Comparison of ENCODE assay signal across 8 mouse cellular contexts in genomic region chr11:88118091-88118440, GRCm38 (mm10). TPM values are rescaled to one million over a fixed set of nuclear protein-coding genes. Genes with fewer than 3 reads are reported as not detected.
DNase-seq lines count a peak whose midpoint lies in the region; ATAC-seq and TF ChIP-seq lines count a peak whose summit lies in the region.

No protein-coding gene starts in this region.

- no peak for TF ChIP-seq POLR2A in cerebellum, adult 2 months (IDR thresholded peaks at IDR 0.05; ENCODE audit: borderline replicate concordance, insufficient read depth, low read length)

- DNase-seq in cerebellum, adult 2 months = no peak
- no peak for DNase-seq in cerebellum, postnatal 36 days
- DNase-seq in lung, postnatal 10 days = peak; percentile 45
- no peak for DNase-seq in lung, adult 18-20 months
- DNase-seq in kidney, postnatal 14 days = peak; percentile 29
- DNase-seq in right cerebral cortex, postnatal 36 days (ENCODE audit: low spot score in 2 of 2) = no peak
- DNase-seq in urinary bladder, adult 18-20 months (ENCODE audit: low spot score in 2 of 2) = no peak

- no peaks in the 10 kb centered on the region for H3K27me3 ChIP-seq in cerebellum, adult 2 months (ENCODE audit: control insufficient read depth, insufficient read depth, low read length)
- no peaks in the 10 kb centered on the region for H3K27me3 ChIP-seq in stomach, embryonic 14.5 days (ENCODE audit: control insufficient read depth, insufficient read depth, low read length)

- H3K4me3 ChIP-seq in cerebellum, adult 2 months (replicated peaks; ENCODE audit: insufficient read depth, low read depth, low read length) = no peak overlapping the region
- no peak overlapping the region for H3K4me3 ChIP-seq in stomach, embryonic 14.5 days (ENCODE audit: low read depth, low read length)

- no peak overlapping the region for H3K9ac ChIP-seq in stomach, embryonic 14.5 days (replicated peaks; ENCODE audit: low read depth, low read length)

- TF ChIP-seq CTCF in cerebellum, adult 2 months (IDR thresholded peaks at IDR 0.05; ENCODE audit: borderline replicate concordance, insufficient read depth, low read depth, low read length) = no peak

- no peaks in the 10 kb centered on the region for H3K36me3 ChIP-seq in stomach, embryonic 14.5 days (ENCODE audit: control insufficient read depth, insufficient read depth, low read length)

- WGBS in cerebellum, adult 2 months = 75% methylated on average over 6 of the region's 6 CpGs
- WGBS in stomach, embryonic 14.5 days = 28% methylated on average over 6 of the region's 6 CpGs

- peak overlapping the region; percentile 81; the same call in 1 of the 2 replicates for H3K27ac ChIP-seq in cerebellum, adult 2 months (ENCODE audit: insufficient read depth, low read length)
- H3K27ac ChIP-seq in stomach, embryonic 14.5 days (ENCODE audit: low read length) = peak overlapping the region; percentile 88

- H3K4me2 ChIP-seq in stomach, embryonic 14.5 days (replicated peaks; ENCODE audit: low read depth, low read length) = 0 out of 2 replicates have a peak overlapping the region, but pooled peaks have one; percentile 1

- H3K9me3 ChIP-seq in stomach, embryonic 14.5 days (ENCODE audit: control insufficient read depth, low read depth, low read length) = no peaks in the 10 kb centered on the region

- no peak for ATAC-seq in stomach, embryonic 14.5 days (ENCODE audit: insufficient number of reproducible peaks, insufficient read depth, low FRiP score, low read depth)

- peaks cover 38% of the 10 kb centered on the region for H3K4me1 ChIP-seq in cerebellum, adult 2 months (ENCODE audit: control insufficient read depth, insufficient read depth, low read length)
- peaks cover 60% of the 10 kb centered on the region for H3K4me1 ChIP-seq in stomach, embryonic 14.5 days (ENCODE audit: control insufficient read depth, insufficient read depth, low read length)

RNA-seq across cellular contexts. Expression of gene Cuedc1, which starts 20.2 kb away (rescaled TPM):
- 41.6 and 42.0 TPM in 2 replicates for polyA plus RNA-seq in cerebellum, adult 2 months (2012; rRNA removed)
- polyA plus RNA-seq in stomach, embryonic 14.5 days (2014; fragmentation: Nextera tagmentation; extraction: Ambion mirVana) = 21.7 and 24.9 TPM in 2 replicates

RNA-seq across cellular contexts. Expression of gene Vezf1, which starts 50.0 kb away (rescaled TPM):
- polyA plus RNA-seq in cerebellum, adult 2 months (2012; rRNA removed) = 29.6 and 30.2 TPM in 2 replicates
- polyA plus RNA-seq in stomach, embryonic 14.5 days (2014; fragmentation: Nextera tagmentation; extraction: Ambion mirVana) = 46.5 and 50.8 TPM in 2 replicates

Comparison
In these comparisons a context has a peak if more than half of its experiments do, and no peak if none do; other contexts are left out.
1. DNase-seq: peak in lung, postnatal 10 days (single experiment) and kidney, postnatal 14 days (single experiment); none in cerebellum, adult 2 months (0 of 2), cerebellum, postnatal 36 days (0 of 2), lung, adult 18-20 months (0 of 2), right cerebral cortex, postnatal 36 days (0 of 2) and urinary bladder, adult 18-20 months (0 of 2).